9 mouse cellular contexts compared by ENCODE assay signal in the genomic region with DNA sequence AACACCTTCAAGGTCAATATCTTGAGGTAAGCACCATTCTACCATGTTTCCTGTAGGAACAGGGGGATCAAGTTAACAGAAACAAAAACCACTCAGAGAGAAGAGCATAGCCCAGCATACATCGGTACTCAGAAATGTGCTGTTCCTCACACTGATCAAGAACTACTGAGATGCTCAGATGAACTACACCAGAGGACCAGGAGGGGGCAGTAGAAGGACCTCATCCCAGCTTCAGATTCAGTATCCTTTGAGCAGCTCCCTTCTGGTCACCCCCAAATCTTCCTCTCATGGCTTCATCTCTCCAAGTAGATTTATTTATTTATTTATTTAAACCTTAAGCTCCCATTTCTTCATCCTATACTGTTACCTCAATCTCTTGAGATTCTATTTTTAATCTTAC. TPM values are rescaled to one million over a fixed set of nuclear protein-coding genes. Genes with fewer than 3 reads are reported as not detected.
DNase-seq lines count a peak whose midpoint lies in the region; ATAC-seq and TF ChIP-seq lines count a peak whose summit lies in the region.
"Had no signal": no experiment of that assay in that cellular context is flagged by ENCODE, and none has a peak within 500 bp of the region (broad histone marks: within the 10 kb centered on the region; RNA-seq: fewer than 3 reads in every experiment).

No protein-coding gene starts in this region.

- no peaks in the 10 kb centered on the region for H3K9me3 ChIP-seq in midbrain, embryonic 10.5 days (replicated peaks)
- no peaks in the 10 kb centered on the region for H3K9me3 ChIP-seq in midbrain, embryonic 15.5 days

- H3K4me2 ChIP-seq in midbrain, embryonic 15.5 days = no peak overlapping the region

- no peak for TF ChIP-seq POLR2A in brain, embryonic 14.5 days (IDR thresholded peaks at IDR 0.05; ENCODE audit: borderline replicate concordance, extremely low read depth, insufficient read depth, insufficient read length, poor library complexity, severe bottlenecking)

- ATAC-seq in midbrain, embryonic 15.5 days (replicated peaks) = no peak

- H3K27ac ChIP-seq in midbrain, embryonic 10.5 days (replicated peaks) = no peak overlapping the region
- no peak overlapping the region for H3K27ac ChIP-seq in midbrain, embryonic 15.5 days

- peaks cover 18% of the 10 kb centered on the region for H3K36me3 ChIP-seq in midbrain, embryonic 10.5 days
- no peaks in the 10 kb centered on the region for H3K36me3 ChIP-seq in midbrain, embryonic 15.5 days (replicated peaks)

- 62% methylated on average over 1 of the region's 1 CpGs for WGBS in midbrain, embryonic 10.5 days
- 68% methylated on average over 1 of the region's 1 CpGs for WGBS in midbrain, embryonic 15.5 days

- peak; percentile 55 for DNase-seq in cerebellum, adult 11 months
- DNase-seq in cerebellum, adult 8-10 months = no peak
- DNase-seq in midbrain, embryonic 10.5 days (ENCODE audit: low spot score) = peak; percentile 37
- DNase-seq in brain, embryonic 14.5 days (ENCODE audit: low read depth) = peak; percentile 62
- DNase-seq in heart, postnatal 4 days = peak; percentile 30
- peak; percentile 68 for DNase-seq in lung, postnatal 10 days
- DNase-seq in thymus, postnatal 25 days = peak; percentile 62

- H3K4me3 ChIP-seq in midbrain, embryonic 10.5 days = no peak overlapping the region
- H3K4me3 ChIP-seq in midbrain, embryonic 15.5 days = no peak overlapping the region

- H3K4me1 ChIP-seq in midbrain, embryonic 10.5 days = no peaks in the 10 kb centered on the region
- no peaks in the 10 kb centered on the region for H3K4me1 ChIP-seq in midbrain, embryonic 15.5 days

- H3K27me3 ChIP-seq in midbrain, embryonic 10.5 days (ENCODE audit: low read depth, poor library complexity, severe bottlenecking) = no peaks in the 10 kb centered on the region
- H3K27me3 ChIP-seq in midbrain, embryonic 15.5 days (replicated peaks) = no peaks in the 10 kb centered on the region

- H3K9ac ChIP-seq in midbrain, embryonic 15.5 days = no peak overlapping the region

- peak; percentile 64; the same call in 1 of the 2 replicates for TF ChIP-seq CTCF in brain, embryonic 14.5 days (IDR thresholded peaks at IDR 0.05; ENCODE audit: borderline replicate concordance, extremely low read depth, insufficient read depth, insufficient read length)

RNA-seq across cellular contexts. Expression of a gene that starts 12.2 kb away (rescaled TPM):
- polyA plus RNA-seq in midbrain, embryonic 10.5 days (2016; fragmentation: Nextera tagmentation; extraction: Ambion mirVana) = 12.2 and 12.5 TPM in 2 replicates
- 12.5 and 13.4 TPM in 2 replicates for polyA plus RNA-seq in midbrain, embryonic 15.5 days (2015; fragmentation: Nextera tagmentation; extraction: Ambion mirVana)
- polyA plus RNA-seq in brain, embryonic 14.5 days (2012; rRNA removed) = 17.8 and 26.4 TPM in 2 replicates
- total RNA-seq in heart, postnatal 4 days (2021) = 1 to 10 TPM; 3.1 to 3.7 TPM

RNA-seq across cellular contexts. Expression of a gene that starts 15.1 kb away (rescaled TPM):
- 0.07 TPM in 1 of 2 replicates, not detected in the other for polyA plus RNA-seq in midbrain, embryonic 10.5 days (2016; fragmentation: Nextera tagmentation; extraction: Ambion mirVana)
- 0.20 and 0.21 TPM in 2 replicates for polyA plus RNA-seq in midbrain, embryonic 15.5 days (2015; fragmentation: Nextera tagmentation; extraction: Ambion mirVana)
- 0.13 and 0.14 TPM in 2 replicates for polyA plus RNA-seq in brain, embryonic 14.5 days (2012; rRNA removed)
- not detected for total RNA-seq in heart, postnatal 4 days (2021)
- polyA plus RNA-seq: heart, embryonic 14.5 days had no signal

RNA-seq across cellular contexts. Expression of a gene that starts 47.4 kb away (rescaled TPM):
- 226 and 228 TPM in 2 replicates for polyA plus RNA-seq in midbrain, embryonic 10.5 days (2016; fragmentation: Nextera tagmentation; extraction: Ambion mirVana)
- 103 and 104 TPM in 2 replicates for polyA plus RNA-seq in midbrain, embryonic 15.5 days (2015; fragmentation: Nextera tagmentation; extraction: Ambion mirVana)
- polyA plus RNA-seq in brain, embryonic 14.5 days (2012; rRNA removed) = 62.9 and 82.4 TPM in 2 replicates
- 10 to 100 TPM; 37.5 to 39.9 TPM for total RNA-seq in heart, postnatal 4 days (2021)
